Mouse (Mus musculus) CH12.LX (cell line): ENCODE measurements around the gene Txndc17. TPM values are rescaled to one million over a fixed set of nuclear protein-coding genes. Genes with fewer than 3 reads are reported as not detected.

Source experiments
- DNase-seq: peaks from one replicate; pipeline ENCODE4 v3.0.0-alpha.2; 2013; ENCODE audit errors: extremely low read depth
- H3K27ac ChIP-seq: 2 replicates; pipeline ENCODE4 v1.5.1; 2012; ENCODE audit warnings: low read depth, mild to moderate bottlenecking, control low read depth, moderate library complexity; ENCODE audit not compliant: insufficient read depth
- H3K27me3 ChIP-seq: replicated peaks from 2 replicates; pipeline ENCODE3; 2012; ENCODE audit warnings: inconsistent platforms
- H3K36me3 ChIP-seq, 2 experiments: replicated peaks in 1 of 2; 2 replicates each; pipeline versions ENCODE3 to v1.6.1; 2012; ENCODE audit warnings: inconsistent platforms in 1 of 2, low read length in 1 of 2, mild to moderate bottlenecking in 1 of 2, mixed read lengths in 1 of 2, moderate library complexity in 1 of 2; ENCODE audit not compliant: control insufficient read depth in 1 of 2, insufficient read depth in 1 of 2
- H3K4me1 ChIP-seq, 2 experiments: 2 replicates each; pipeline ENCODE4 v1.6.1; 2012; ENCODE audit warnings: inconsistent platforms in 1 of 2, moderate library complexity in 1 of 2; ENCODE audit not compliant: insufficient read depth in 2 of 2, control insufficient read depth in 1 of 2
- H3K4me2 ChIP-seq: 2 replicates; pipeline ENCODE4 v1.6.1; 2012; ENCODE audit warnings: low read depth, mild to moderate bottlenecking, control low read depth; ENCODE audit not compliant: poor library complexity, insufficient read depth, severe bottlenecking
- H3K4me3 ChIP-seq, 3 experiments: fragments of 150-350 bp in 1 of 3; sonication (generic) in 1 of 3; replicated peaks in 1 of 3; 2 replicates each; pipeline versions ENCODE3 to v1.5.1; 2011 to 2012; ENCODE audit warnings: low read depth in 2 of 3, low read length in 2 of 3, mild to moderate bottlenecking in 2 of 3, moderate library complexity in 2 of 3, control low read depth in 1 of 3, improper control_type of control experiment in 1 of 3, inconsistent platforms in 1 of 3, mixed read lengths in 1 of 3; ENCODE audit not compliant: poor library complexity in 1 of 3
- H3K79me2 ChIP-seq: replicated peaks from 2 replicates; pipeline ENCODE4 v1.6.1; 2012; ENCODE audit warnings: mild to moderate bottlenecking, moderate library complexity; ENCODE audit not compliant: control insufficient read depth, poor library complexity, insufficient read depth, severe bottlenecking; ENCODE audit errors: extremely low read depth
- H3K9ac ChIP-seq: 2 replicates; pipeline ENCODE4 v1.6.1; 2012; ENCODE audit warnings: low read depth, mild to moderate bottlenecking, control low read depth, moderate library complexity; ENCODE audit not compliant: insufficient read depth
- H3K9me3 ChIP-seq: replicated peaks from 2 replicates; pipeline ENCODE3; 2012; ENCODE audit warnings: low read length, inconsistent platforms, mixed read lengths
- BHLHE40 ChIP-seq: IDR thresholded peaks from 2 replicates; pipeline ENCODE4 v1.6.1; 2011; ENCODE audit warnings: mild to moderate bottlenecking, low read depth, low read length, improper control_type of control experiment
- CHD2 ChIP-seq: IDR thresholded peaks from 2 replicates; pipeline ENCODE4 v1.6.1; 2011; ENCODE audit warnings: low read length, improper control_type of control experiment
- E2F4 ChIP-seq: IDR thresholded peaks from 2 replicates; pipeline ENCODE4 v1.6.1; 2011; ENCODE audit warnings: low read depth, low read length, improper control_type of control experiment; ENCODE audit not compliant: insufficient replicate concordance
- EP300 ChIP-seq: IDR thresholded peaks from 2 replicates; pipeline ENCODE4 v1.6.1; 2011; ENCODE audit warnings: low read length, improper control_type of control experiment
- GABPA ChIP-seq: IDR thresholded peaks from 2 replicates; pipeline ENCODE4 v1.6.1; 2012; ENCODE audit warnings: low read depth, low read length, improper control_type of control experiment, inconsistent platforms; ENCODE audit not compliant: insufficient replicate concordance
- HCFC1 ChIP-seq: IDR thresholded peaks from 2 replicates; pipeline ENCODE4 v1.6.1; 2012; ENCODE audit warnings: low read depth, mild to moderate bottlenecking, inconsistent platforms, low read length, improper control_type of control experiment
- JUN ChIP-seq: IDR thresholded peaks from 2 replicates; pipeline ENCODE4 v1.6.1; 2011; ENCODE audit warnings: low read depth, mild to moderate bottlenecking, low read length, improper control_type of control experiment, moderate library complexity; ENCODE audit not compliant: insufficient read depth
- KAT2A ChIP-seq: IDR thresholded peaks from 2 replicates; pipeline ENCODE4 v1.6.1; 2012; ENCODE audit warnings: low read length, improper control_type of control experiment, inconsistent platforms; ENCODE audit not compliant: insufficient replicate concordance
- MAFK ChIP-seq: IDR thresholded peaks from 2 replicates; pipeline ENCODE4 v1.6.1; 2011; ENCODE audit warnings: low read length, improper control_type of control experiment; ENCODE audit not compliant: insufficient replicate concordance
- MAX ChIP-seq: IDR thresholded peaks from 2 replicates; pipeline ENCODE4 v1.6.1; 2011; ENCODE audit warnings: low read length, improper control_type of control experiment
- MAZ ChIP-seq: IDR thresholded peaks from 2 replicates; pipeline ENCODE4 v1.6.1; 2012; ENCODE audit warnings: low read depth, mild to moderate bottlenecking, inconsistent platforms, low read length, improper control_type of control experiment, moderate library complexity
- MEF2A ChIP-seq: IDR thresholded peaks from 2 replicates; pipeline ENCODE4 v1.6.1; 2014; ENCODE audit warnings: low read depth, mild to moderate bottlenecking, inconsistent platforms, low read length, improper control_type of control experiment, borderline replicate concordance
- MXI1 ChIP-seq: IDR thresholded peaks from 2 replicates; pipeline ENCODE4 v1.6.1; 2011; ENCODE audit warnings: mild to moderate bottlenecking, low read depth, low read length, improper control_type of control experiment
- NELFE ChIP-seq: IDR thresholded peaks from 2 replicates; pipeline ENCODE4 v1.6.1; 2011; ENCODE audit warnings: low read depth, low read length, improper control_type of control experiment
- NRF1 ChIP-seq: IDR thresholded peaks from 2 replicates; pipeline ENCODE4 v1.6.1; 2014; ENCODE audit warnings: low read depth, mild to moderate bottlenecking, inconsistent platforms, low read length, improper control_type of control experiment, moderate library complexity
- PAX5 ChIP-seq: IDR thresholded peaks from 2 replicates; pipeline ENCODE4 v1.6.1; 2012; ENCODE audit warnings: low read length, inconsistent platforms, mixed read lengths
- POLR2AphosphoS2 ChIP-seq: IDR thresholded peaks from 2 replicates; pipeline ENCODE4 v1.6.1; 2011; ENCODE audit warnings: low read depth, low read length, improper control_type of control experiment
- RAD21 ChIP-seq: IDR thresholded peaks from 2 replicates; pipeline ENCODE4 v1.6.1; 2011; ENCODE audit warnings: low read depth, mild to moderate bottlenecking, low read length, improper control_type of control experiment, moderate library complexity
- RCOR1 ChIP-seq: conservative IDR thresholded peaks from 2 replicates; pipeline ENCODE4 v1.6.1; 2012; ENCODE audit warnings: low read depth, mild to moderate bottlenecking, inconsistent platforms, low read length, improper control_type of control experiment
- SIN3A ChIP-seq: IDR thresholded peaks from 2 replicates; pipeline ENCODE4 v1.6.1; 2012; ENCODE audit warnings: low read length, improper control_type of control experiment, inconsistent platforms
- SMC3 ChIP-seq: IDR thresholded peaks from 2 replicates; pipeline ENCODE4 v1.6.1; 2011; ENCODE audit warnings: low read depth, low read length, improper control_type of control experiment
- TCF12 ChIP-seq: IDR thresholded peaks from 2 replicates; pipeline ENCODE4 v1.6.1; 2014; ENCODE audit warnings: low read depth, mild to moderate bottlenecking, inconsistent platforms, low read length, improper control_type of control experiment
- UBTF ChIP-seq: IDR thresholded peaks from 2 replicates; pipeline ENCODE4 v1.6.1; 2012; ENCODE audit warnings: low read depth, mild to moderate bottlenecking, inconsistent platforms, low read length, improper control_type of control experiment, moderate library complexity
- USF2 ChIP-seq: conservative IDR thresholded peaks from 2 replicates; pipeline ENCODE4 v1.6.1; 2011; ENCODE audit warnings: low read depth, low read length, improper control_type of control experiment
- ZC3H11A ChIP-seq: IDR thresholded peaks from 2 replicates; pipeline ENCODE4 v1.6.1; 2012; ENCODE audit warnings: low read depth, mild to moderate bottlenecking, inconsistent platforms, low read length, improper control_type of control experiment
- ZKSCAN1 ChIP-seq: IDR thresholded peaks from 2 replicates; pipeline ENCODE4 v1.6.1; 2012; ENCODE audit warnings: low read depth, inconsistent platforms, low read length, improper control_type of control experiment, borderline replicate concordance
- ZNF384 ChIP-seq: IDR thresholded peaks from 2 replicates; pipeline ENCODE4 v1.6.1; 2012; ENCODE audit warnings: low read depth, low read length, improper control_type of control experiment, inconsistent platforms
- dilution Hi-C: fragments of 300-500 bp; cut with MboI; formaldehyde crosslinking; loops from 2 replicates; pipeline ENCODE4 v1.14.3; 2020; ENCODE audit warnings: low sequenced_read_pairs; ENCODE audit not compliant: extremely low pct_unique_long_range_greater_than_20kb, extremely low pct_ligation_motif_present
- in situ Hi-C: fragments of 300-500 bp; cut with MboI; formaldehyde crosslinking; loops from 3 replicates; pipeline ENCODE4 v1.14.3; 2019; ENCODE audit warnings: low sequenced_read_pairs, low pct_ligation_motif_present, low pct_unique_long_range_greater_than_20kb, mixed read lengths
- polyA plus RNA-seq: library from polyadenylated mRNA; unstranded; fragments of >175 nt; gene quantifications from 2 replicates; pipeline ENCODE4 v1.2.1, GENCODE M21; 2012; ENCODE audit warnings: low read depth; ENCODE audit not compliant: insufficient read length
- total RNA-seq, 2 experiments: library from RNA; depleted of rRNA; stranded (reverse); fragments of 300-350 nt in 1 of 2; fragments of >200 nt in 1 of 2; gene quantifications; 2 replicates each; pipeline ENCODE4 v1.2.3; 2012 to 2014

Gene Txndc17
- total and polyA plus RNA-seq, 3 experiments, result 126 to 182 (median 177) TPM

- TF ChIP-seq SIN3A, result no peak
- no peak for TF ChIP-seq TCF12
- TF ChIP-seq PAX5, result no peak
- no peak for TF ChIP-seq JUN
- no peak for TF ChIP-seq KAT2A
- TF ChIP-seq MAX, result no peak
- no peak for TF ChIP-seq EP300
- TF ChIP-seq CHD2, result no peak
- TF ChIP-seq MEF2A, result no peak
- TF ChIP-seq RAD21, result no peak
- no peak for TF ChIP-seq ZNF384
- TF ChIP-seq UBTF, result no peak
- TF ChIP-seq BHLHE40, result no peak
- no peak for TF ChIP-seq RCOR1
- TF ChIP-seq SMC3, result no peak
- TF ChIP-seq POLR2AphosphoS2, result no peak
- no peak for TF ChIP-seq ZKSCAN1
- TF ChIP-seq ZC3H11A, result no peak
- TF ChIP-seq MAZ, result no peak
- TF ChIP-seq NRF1, result no peak
- TF ChIP-seq, all 38 proteins: peak for 0
- Histone ChIP-seq H3K9ac (no peak overlapping the region), H3K9me3 (no peaks in the 10 kb centered on the region), H3K27ac (no peak overlapping the region), H3K27me3 (no peaks in the 10 kb centered on the region), H3K36me3 (peaks cover 10 to 41% of the 10 kb centered on the region in 2 experiments), H3K4me2 (no peak overlapping the region), H3K79me2 (peaks cover 7% of the 10 kb centered on the region), H3K4me3 (no peak overlapping the region), H3K4me1 (peaks cover 11 to 32% of the 10 kb centered on the region in 2 experiments)
- in situ Hi-C loops (loop anchor here (25.0 kb wide), 1 partner anchor 334 kb away; no protein-coding TSS in a partner anchor), dilution Hi-C loops (no loop called here)
- no peak for DNase-seq
Measured at GRCm38 (mm10) chr11:72203440-72203839, 3.9 kb upstream of the Txndc17 start.

- in situ Hi-C loops, result loop anchor here (5.0 to 25.0 kb wide), 2 partner anchors 138 to 332 kb away; no protein-coding TSS in a partner anchor
- Histone ChIP-seq H3K79me2 (peaks cover 7% of the 10 kb centered on the region), H3K4me1 (peaks cover 11 to 42% of the 10 kb centered on the region in 2 experiments), H3K36me3 (peaks cover 10 to 43% of the 10 kb centered on the region in 2 experiments), H3K27ac (no peak overlapping the region), H3K4me3 (no peak overlapping the region), H3K27me3 (no peaks in the 10 kb centered on the region), H3K9me3 (no peaks in the 10 kb centered on the region), H3K4me2 (no peak overlapping the region), H3K9ac (no peak overlapping the region)
- DNase-seq, result no peak
- no peak for TF ChIP-seq USF2
- TF ChIP-seq POLR2AphosphoS2, result no peak
- TF ChIP-seq JUN, result no peak
- no peak for TF ChIP-seq MAX
- no peak for TF ChIP-seq HCFC1
- TF ChIP-seq TCF12, result no peak
- no peak for TF ChIP-seq CHD2
- no peak for TF ChIP-seq RCOR1
- TF ChIP-seq E2F4, result no peak
- TF ChIP-seq ZNF384, result no peak
- TF ChIP-seq MXI1, result no peak
- TF ChIP-seq BHLHE40, result no peak
- TF ChIP-seq MAFK, result no peak
- no peak for TF ChIP-seq NELFE
- no peak for TF ChIP-seq UBTF
- TF ChIP-seq SIN3A, result no peak
- no peak for TF ChIP-seq GABPA
- dilution Hi-C loops, result no loop called here
Measured at GRCm38 (mm10) chr11:72205256-72205655, 2.1 kb upstream of the Txndc17 start.
